Mouse (Mus musculus): ENCODE results near the gene Pnpla7.

DNA sequence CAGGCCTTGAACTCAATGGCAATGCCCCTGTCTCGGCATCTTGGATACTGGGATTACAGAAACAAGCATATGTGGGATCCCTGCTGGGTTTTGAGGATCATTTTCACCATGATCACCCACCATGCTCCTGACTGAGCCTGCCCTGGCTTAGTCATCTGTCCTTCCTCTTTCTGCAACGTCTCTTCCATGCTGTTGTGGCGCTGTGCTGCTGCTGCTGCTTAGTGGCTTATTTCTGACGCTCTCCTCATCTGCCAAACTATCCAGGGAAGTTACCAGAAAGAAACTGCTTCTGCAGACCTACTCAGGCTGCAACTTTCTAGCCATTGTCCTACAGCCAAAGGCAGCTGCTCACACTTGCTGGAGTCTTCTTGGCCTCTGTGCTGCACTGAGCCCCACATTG lies 5.4 kb upstream of the Pnpla7 start:
- TF ChIP-seq POLR2A (IDR thresholded peaks at IDR 0.05; ENCODE audit: low read depth, low read length), result no peak
- TF ChIP-seq CTCF (IDR thresholded peaks at IDR 0.05; ENCODE audit: extremely low read depth, insufficient read depth, insufficient read length, insufficient replicate concordance), result no peak

Data from spleen, adult 2 months (tissue).